Mouse (Mus musculus) liver, embryonic 14.5 days (tissue): ENCODE results near the gene Raly.

Experiments used
- CTCF ChIP-seq: IDR thresholded peaks from 2 replicates; pipeline ENCODE4 v1.5.1; 2016; ENCODE audit warnings: antibody characterized with exemption, low read depth, control low read depth
- EP300 ChIP-seq: IDR thresholded peaks from 2 replicates; pipeline ENCODE4 v1.6.1; 2016; ENCODE audit warnings: antibody characterized with exemption, low read depth

DNA sequence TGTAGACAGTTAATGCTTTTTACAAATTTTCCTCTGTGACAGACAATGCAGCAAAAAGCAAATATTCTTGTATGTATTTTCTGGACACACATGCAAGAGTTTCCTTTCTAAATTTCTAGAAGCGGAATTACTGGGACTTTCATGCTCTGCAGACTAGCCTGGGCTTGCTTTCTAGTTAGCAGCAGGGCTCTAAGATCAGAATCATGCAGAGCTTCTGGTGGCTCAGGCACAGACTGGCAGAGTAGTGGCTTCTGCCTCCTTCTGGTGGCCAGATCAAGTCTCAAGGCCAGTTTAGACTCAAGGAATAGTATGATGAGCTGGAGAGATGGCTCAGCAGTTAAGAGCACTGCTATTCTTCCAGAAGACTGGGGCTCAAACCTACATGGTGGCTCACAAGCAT lies 32.4 kb upstream of the Raly start:
- TF ChIP-seq CTCF (no peak), EP300 (no peak)
